Mouse (Mus musculus) megakaryocyte, embryonic 14.5 days (primary cell): ENCODE measurements around the gene Ino80d.

Experiments
- FLI1 ChIP-seq: IDR thresholded peaks from 2 replicates; pipeline ENCODE4 v1.6.1; 2012; ENCODE audit warnings: low read length, inconsistent platforms, mixed read lengths
- GATA1 ChIP-seq: IDR thresholded peaks from 3 replicates; pipeline ENCODE4 v1.6.1; 2012; ENCODE audit warnings: mixed read lengths, low read length, inconsistent platforms, borderline replicate concordance

DNA sequence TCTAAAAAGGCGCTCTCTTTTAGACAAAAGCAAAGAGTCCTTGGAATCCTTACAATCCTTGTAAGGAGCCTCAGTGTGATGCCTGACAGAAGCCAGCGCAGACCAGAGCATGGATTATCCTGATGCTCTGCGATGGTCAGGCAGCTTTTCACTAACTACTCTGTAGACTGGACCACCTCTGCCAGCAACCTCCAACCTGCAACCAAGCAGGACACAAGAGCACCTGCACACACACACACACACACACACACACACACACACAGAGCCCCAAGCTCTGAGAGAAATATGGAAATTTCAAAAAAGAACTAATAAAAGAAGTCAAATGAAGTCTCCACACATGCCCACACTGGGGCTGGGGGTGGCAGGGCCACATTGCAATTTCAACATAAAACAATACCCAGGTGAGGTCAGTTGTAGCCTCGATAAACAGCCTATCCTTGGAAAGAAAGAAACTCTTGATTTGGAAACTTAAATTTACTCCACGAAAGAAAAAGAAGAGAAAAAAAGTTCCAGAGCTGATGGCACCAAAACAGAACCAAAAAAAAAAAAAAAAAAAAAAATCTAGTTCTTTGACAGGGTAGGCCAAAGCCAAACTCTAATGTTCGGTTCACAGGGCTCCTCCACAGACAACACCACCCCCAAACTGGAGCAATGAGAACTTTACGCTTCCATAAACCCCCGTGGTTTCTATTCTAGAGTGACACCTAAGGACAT is 2.2 kb downstream of the Ino80d start:
- no peak for TF ChIP-seq GATA1
- TF ChIP-seq FLI1, result no peak
